Mouse (Mus musculus) lung, postnatal 0 days (tissue): Measurements from ENCODE around the gene Lrriq4.

Experiments used
- CTCF ChIP-seq: IDR thresholded peaks from 2 replicates; pipeline ENCODE4 v1.5.1; 2016; ENCODE audit warnings: antibody characterized with exemption, mild to moderate bottlenecking
- EP300 ChIP-seq: IDR thresholded peaks from 2 replicates; pipeline ENCODE4 v1.6.1; 2016; ENCODE audit warnings: antibody characterized with exemption, mild to moderate bottlenecking, control low read depth

DNA sequence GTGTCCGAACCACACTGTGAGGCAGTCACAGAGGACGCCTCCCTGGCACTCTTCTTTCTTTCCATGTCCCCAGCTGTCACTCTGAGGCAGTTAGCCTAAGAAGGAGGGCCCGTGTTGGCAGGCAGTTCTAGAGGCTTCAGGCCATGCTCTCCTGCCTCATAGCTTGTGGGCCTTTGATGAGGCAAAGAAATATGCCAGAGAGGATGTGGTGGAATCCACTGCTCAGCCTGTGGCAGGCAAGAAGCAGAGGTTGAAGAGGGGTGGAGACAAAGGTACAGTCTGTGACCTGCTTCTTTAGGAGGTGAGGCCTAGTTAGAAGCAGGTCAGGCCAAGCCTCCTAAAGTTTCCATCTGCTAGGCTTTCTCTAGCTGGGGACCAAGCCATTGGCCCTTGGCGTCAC is 33.4 kb upstream of the Lrriq4 start:
- TF ChIP-seq CTCF (no peak), EP300 (no peak)
